Mouse (Mus musculus): ENCODE data around the gene Cnot1. TPM values are rescaled to one million over a fixed set of nuclear protein-coding genes. Genes with fewer than 3 reads are reported as not detected.

The Cnot1 gene
- polyA plus RNA-seq, 1 experiment from 2014 or later: 91.4 TPM

DNA sequence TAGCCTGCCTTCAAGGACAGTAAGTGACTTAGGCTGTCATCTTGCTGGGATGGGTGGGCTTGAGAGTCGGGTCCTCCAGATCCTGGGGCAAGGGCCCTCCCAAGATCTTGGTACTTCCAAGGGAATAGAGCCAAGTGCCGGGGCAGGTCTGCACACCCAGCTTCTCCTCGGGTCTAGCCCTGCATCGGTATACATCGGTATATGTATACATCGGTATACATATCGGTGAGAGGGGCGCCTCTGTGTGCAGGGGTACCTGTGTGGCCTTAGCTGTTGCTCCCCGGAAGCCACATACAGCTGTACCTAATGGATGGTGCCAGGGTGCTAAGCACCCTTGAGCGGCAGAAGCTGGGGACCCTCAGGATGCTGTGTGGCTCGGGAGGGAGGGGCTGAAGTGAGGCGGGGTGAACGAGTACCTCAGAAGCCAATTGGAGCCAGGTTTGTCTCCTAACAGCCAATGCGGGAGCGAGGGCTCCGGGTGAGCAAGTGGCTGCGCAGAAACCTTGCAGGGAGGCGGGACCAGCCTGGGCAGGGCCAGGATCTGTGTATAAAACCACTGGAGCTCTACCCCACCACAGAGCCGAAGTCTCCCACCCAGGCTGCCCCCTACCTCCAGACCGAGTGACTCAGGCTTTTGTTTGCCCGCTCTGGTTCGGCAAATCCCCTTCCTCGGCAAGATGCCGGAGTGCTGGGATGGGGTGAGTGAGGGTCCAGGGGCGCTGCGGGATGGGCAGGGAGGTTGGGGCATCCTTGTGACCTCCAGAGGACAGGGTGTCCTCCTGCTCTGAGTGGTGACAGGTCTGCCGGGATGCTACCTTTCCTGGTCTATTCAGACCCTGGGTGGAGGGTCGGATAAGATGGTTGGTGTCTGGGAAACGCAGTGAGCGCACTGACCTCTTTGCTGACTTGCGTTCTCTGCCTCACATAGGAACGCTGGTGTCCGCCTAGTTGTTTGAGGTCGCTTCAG is 104.5 kb downstream of the Cnot1 start:
- peak overlapping the region; percentile 64 for H3K4me3 ChIP-seq
- H3K36me3 ChIP-seq: no peaks in the 10 kb centered on the region; the same call in 1 of the 2 replicates
- H3K27ac ChIP-seq: no peak overlapping the region
- 0 out of 2 replicates have a peak, but pooled peaks cover 5% of the 10 kb centered on the region for H3K27me3 ChIP-seq
- peak; percentile 89 for ATAC-seq (ENCODE audit: insufficient number of reproducible peaks, insufficient read depth, low FRiP score, low TSS enrichment)
- peaks cover 17% of the 10 kb centered on the region; the same call in 1 of the 2 replicates for H3K4me1 ChIP-seq
- peak overlapping the region; percentile 65 for H3K9ac ChIP-seq
- H3K9me3 ChIP-seq: no peaks in the 10 kb centered on the region
- peak overlapping the region; percentile 97 for H3K4me2 ChIP-seq (replicated peaks)
- 3% methylated on average over 34 of the region's 34 CpGs for WGBS

DNA sequence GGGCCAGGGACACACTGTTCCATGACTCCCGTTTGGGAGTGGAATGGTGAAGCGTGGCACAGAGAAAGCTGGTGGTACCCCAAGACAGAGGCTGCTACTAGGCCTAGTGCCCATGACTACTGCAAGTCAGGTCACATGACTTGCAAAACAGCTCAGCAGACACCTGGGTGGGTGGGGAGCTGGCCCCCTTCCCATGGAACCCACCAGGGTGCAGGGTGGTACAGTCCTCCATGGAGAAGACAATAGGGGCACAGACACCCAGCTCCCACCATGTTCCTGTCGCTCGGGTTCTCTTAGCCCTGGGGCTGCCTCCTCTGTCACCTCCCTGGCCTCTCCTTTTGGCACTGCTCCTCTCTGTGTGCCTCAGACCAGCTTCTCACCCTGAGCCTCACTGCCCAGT is 105.5 kb downstream of the Cnot1 start:
- peak overlapping the region; percentile 97; the same call in 1 of the 2 replicates for H3K4me2 ChIP-seq (replicated peaks)
- no peak overlapping the region for H3K9ac ChIP-seq
- no peak overlapping the region for H3K27ac ChIP-seq
- WGBS: 70% methylated on average over 4 of the region's 4 CpGs
- 0 out of 2 replicates have a peak, but pooled peaks cover 5% of the 10 kb centered on the region for H3K27me3 ChIP-seq
- H3K36me3 ChIP-seq: no peaks in the 10 kb centered on the region
- H3K4me3 ChIP-seq: no peak overlapping the region
- H3K9me3 ChIP-seq: no peaks in the 10 kb centered on the region
- H3K4me1 ChIP-seq: peaks cover 17% of the 10 kb centered on the region; the same call in 1 of the 2 replicates
- ATAC-seq (ENCODE audit: insufficient number of reproducible peaks, insufficient read depth, low FRiP score, low TSS enrichment): no peak

GRCm38 (mm10) chr8:95700282-95700681 is 107.0 kb downstream of the Cnot1 start:
- Histone ChIP-seq H3K4me3 (no peak overlapping the region), H3K9me3 (no peaks in the 10 kb centered on the region), H3K4me1 (peaks cover 17% of the 10 kb centered on the region; the same call in 1 of the 2 replicates), H3K36me3 (no peaks in the 10 kb centered on the region), H3K9ac (no peak overlapping the region), H3K27me3 (peaks cover 13% of the 10 kb centered on the region), H3K4me2 (replicated peaks) (no peak overlapping the region), H3K27ac (no peak overlapping the region)
- 70% methylated on average over 9 of the region's 9 CpGs for WGBS
- no peak for ATAC-seq (ENCODE audit: insufficient number of reproducible peaks, insufficient read depth, low FRiP score, low TSS enrichment)

DNA sequence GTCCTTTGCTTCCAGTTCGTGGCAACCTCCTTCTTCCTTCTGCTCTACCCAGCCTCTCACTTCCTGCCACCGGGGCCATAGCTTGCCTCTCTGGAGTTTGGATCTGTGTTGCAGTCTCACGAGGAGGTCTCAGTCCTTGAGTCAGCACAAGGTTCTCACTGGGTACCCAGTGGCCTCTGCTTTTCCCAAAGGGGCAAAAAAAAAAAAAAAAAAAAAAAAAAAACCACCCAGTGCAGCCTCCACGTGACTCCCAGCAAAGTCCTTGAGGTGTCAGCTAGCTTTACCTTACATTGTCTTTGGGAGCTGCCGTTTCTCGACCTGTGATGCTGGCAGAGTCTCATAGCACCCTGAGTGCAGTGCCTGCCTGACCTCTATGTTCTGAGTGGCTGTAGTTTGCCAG is 109.1 kb downstream of the Cnot1 start:
- no peak overlapping the region for H3K9ac ChIP-seq
- 34% methylated on average over 6 of the region's 6 CpGs for WGBS
- H3K27me3 ChIP-seq: peaks cover 29% of the 10 kb centered on the region
- no peak for ATAC-seq (ENCODE audit: insufficient number of reproducible peaks, insufficient read depth, low FRiP score, low TSS enrichment)
- no peak overlapping the region for H3K4me2 ChIP-seq (replicated peaks)
- H3K4me3 ChIP-seq: no peak overlapping the region
- H3K9me3 ChIP-seq: no peaks in the 10 kb centered on the region
- H3K27ac ChIP-seq: no peak overlapping the region
- peaks cover 4% of the 10 kb centered on the region; the same call in 1 of the 2 replicates for H3K4me1 ChIP-seq
- H3K36me3 ChIP-seq: no peaks in the 10 kb centered on the region

GRCm38 (mm10) chr8:95697128-95697527 is 110.1 kb downstream of the Cnot1 start:
- 1% methylated on average over 11 of the region's 11 CpGs for WGBS
- H3K27ac ChIP-seq: no peak overlapping the region
- no peak for ATAC-seq (ENCODE audit: insufficient number of reproducible peaks, insufficient read depth, low FRiP score, low TSS enrichment)
- H3K27me3 ChIP-seq: peaks cover 29% of the 10 kb centered on the region
- peaks cover under 1% of the 10 kb centered on the region; the same call in 1 of the 2 replicates for H3K4me1 ChIP-seq
- peak overlapping the region; percentile 31 for H3K4me2 ChIP-seq (replicated peaks)
- no peak overlapping the region for H3K4me3 ChIP-seq
- no peak overlapping the region for H3K9ac ChIP-seq
- H3K36me3 ChIP-seq: no peaks in the 10 kb centered on the region
- H3K9me3 ChIP-seq: no peaks in the 10 kb centered on the region

DNA sequence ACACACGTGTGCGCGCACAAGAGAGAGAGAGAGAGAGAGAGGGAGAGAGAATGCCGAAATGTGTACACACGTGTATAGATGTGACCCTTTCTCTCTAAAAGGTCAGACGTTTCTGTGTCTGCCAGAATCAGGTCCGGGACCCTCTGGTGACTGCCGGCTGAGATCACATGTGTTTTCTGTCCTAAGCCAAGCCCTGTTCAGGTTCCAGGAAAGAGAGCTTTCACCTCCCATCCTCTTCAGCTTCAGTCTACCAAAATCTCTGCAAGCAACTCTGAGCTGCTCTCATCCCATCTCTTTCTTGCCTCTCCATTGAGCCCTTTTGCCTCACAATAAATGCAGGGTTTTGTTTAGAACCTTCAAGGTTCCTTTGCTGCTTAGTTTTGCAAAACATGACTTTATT is 110.6 kb downstream of the Cnot1 start:
- H3K4me2 ChIP-seq (replicated peaks): peak overlapping the region; percentile 31
- no peak overlapping the region for H3K4me3 ChIP-seq
- no peak overlapping the region for H3K27ac ChIP-seq

DNA sequence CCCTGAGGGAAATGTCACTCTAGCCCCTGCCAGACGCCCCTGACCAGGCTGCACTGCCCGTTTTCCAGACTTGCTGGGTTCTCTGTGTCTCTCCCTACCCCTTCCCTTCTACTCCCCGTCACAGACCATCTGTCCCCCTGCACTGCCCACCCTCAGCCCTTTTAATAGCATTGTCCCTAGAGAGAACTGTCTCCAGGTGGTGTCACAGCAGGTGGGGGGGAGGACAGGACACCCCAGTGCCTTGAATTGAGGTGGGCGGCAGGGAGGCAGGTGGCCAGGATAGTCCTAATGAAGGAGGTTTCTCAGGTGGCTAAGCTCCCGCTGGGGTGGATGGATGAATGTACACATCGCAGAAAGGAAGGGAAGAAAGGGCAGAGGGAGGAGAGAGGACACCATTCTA is 112.6 kb downstream of the Cnot1 start:
- H3K36me3 ChIP-seq: no peaks in the 10 kb centered on the region
- no peak for ATAC-seq (ENCODE audit: insufficient number of reproducible peaks, insufficient read depth, low FRiP score, low TSS enrichment)
- no peak overlapping the region for H3K4me3 ChIP-seq
- no peaks in the 10 kb centered on the region for H3K9me3 ChIP-seq
- no peak overlapping the region for H3K9ac ChIP-seq
- no peak overlapping the region for H3K4me2 ChIP-seq (replicated peaks)
- H3K27me3 ChIP-seq: peaks cover 31% of the 10 kb centered on the region
- H3K27ac ChIP-seq: no peak overlapping the region
- WGBS: 14% methylated on average over 6 of the region's 6 CpGs
- no peaks in the 10 kb centered on the region for H3K4me1 ChIP-seq

More for the DNA sequence above, 110.6 kb downstream of the Cnot1 start:
- Histone ChIP-seq H3K4me1 (no peaks in the 10 kb centered on the region), H3K27me3 (peaks cover 29% of the 10 kb centered on the region), H3K9ac (no peak overlapping the region), H3K9me3 (no peaks in the 10 kb centered on the region), H3K36me3 (no peaks in the 10 kb centered on the region)
- ATAC-seq (ENCODE audit: insufficient number of reproducible peaks, insufficient read depth, low FRiP score, low TSS enrichment): no peak
- 58% methylated on average over 8 of the region's 8 CpGs for WGBS

GRCm38 (mm10) chr8:95690929-95691541 is 116.2 kb downstream of the Cnot1 start:
- H3K27me3 ChIP-seq: peaks cover 26% of the 10 kb centered on the region
- no peak overlapping the region for H3K4me3 ChIP-seq
- no peak overlapping the region for H3K27ac ChIP-seq
- H3K36me3 ChIP-seq: no peaks in the 10 kb centered on the region
- no peaks in the 10 kb centered on the region for H3K4me1 ChIP-seq
- 80% methylated on average over 13 of the region's 13 CpGs for whole genome bisulfite sequencing
- no peak overlapping the region for H3K9ac ChIP-seq
- no peak overlapping the region for H3K4me2 ChIP-seq (replicated peaks)
- no peaks in the 10 kb centered on the region for H3K9me3 ChIP-seq
- no peak for ATAC-seq (ENCODE audit: insufficient number of reproducible peaks, insufficient read depth, low FRiP score, low TSS enrichment)

GRCm38 (mm10) chr8:95688073-95688672 is 119.1 kb downstream of the Cnot1 start:
- H3K27me3 ChIP-seq: 0 out of 2 replicates have a peak, but pooled peaks cover 3% of the 10 kb centered on the region
- WGBS: 80% methylated on average over 10 of the region's 10 CpGs
- no peaks in the 10 kb centered on the region for H3K9me3 ChIP-seq
- no peaks in the 10 kb centered on the region for H3K4me1 ChIP-seq
- no peak overlapping the region for H3K9ac ChIP-seq
- H3K36me3 ChIP-seq: no peaks in the 10 kb centered on the region
- no peak overlapping the region for H3K4me2 ChIP-seq (replicated peaks)
- no peak overlapping the region for H3K4me3 ChIP-seq
- no peak for ATAC-seq (ENCODE audit: insufficient number of reproducible peaks, insufficient read depth, low FRiP score, low TSS enrichment)
- no peak overlapping the region for H3K27ac ChIP-seq

DNA sequence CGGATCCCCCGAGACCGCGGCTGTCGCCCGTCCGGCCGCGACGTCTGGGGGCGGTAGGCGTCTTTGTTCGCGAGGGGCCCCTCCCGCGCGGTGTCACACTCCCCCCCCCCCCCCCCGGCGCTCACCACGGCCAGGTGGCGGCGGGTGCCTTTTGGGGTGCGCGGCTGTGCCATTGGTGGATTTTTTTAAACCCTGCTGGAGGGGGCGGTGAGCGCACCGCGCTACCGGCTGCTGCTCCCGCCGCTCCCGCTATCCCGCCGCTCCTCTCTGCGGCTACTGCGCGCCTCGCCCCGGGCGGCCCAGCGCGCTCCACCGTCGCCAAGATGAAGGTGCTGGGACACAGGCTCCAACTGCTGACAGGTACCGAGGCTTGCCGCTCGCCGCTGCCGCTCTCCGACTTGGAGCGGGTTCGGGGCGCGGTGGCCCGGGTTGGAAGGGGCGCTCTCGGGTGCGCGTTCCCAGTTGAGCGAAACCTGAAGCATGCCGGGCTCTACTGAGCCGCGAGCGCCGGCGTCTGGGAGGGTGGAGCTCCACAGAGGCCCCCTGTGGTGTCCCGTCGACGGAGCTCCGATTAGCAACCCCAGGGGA is 129.1 kb downstream of the Cnot1 start:
- Histone ChIP-seq H3K27ac (no peak overlapping the region), H3K4me2 (replicated peaks) (peak overlapping the region; percentile 99), H3K36me3 (no peaks in the 10 kb centered on the region), H3K9me3 (no peaks in the 10 kb centered on the region), H3K4me3 (peak overlapping the region; percentile 60), H3K4me1 (0 out of 2 replicates have a peak, but pooled peaks cover 5% of the 10 kb centered on the region), H3K27me3 (peaks cover 83% of the 10 kb centered on the region), H3K9ac (peak overlapping the region; percentile 56)
- no peak for ATAC-seq (ENCODE audit: insufficient number of reproducible peaks, insufficient read depth, low FRiP score, low TSS enrichment)
- whole genome bisulfite sequencing: under 1% methylated on average over 68 of the region's 70 CpGs

DNA sequence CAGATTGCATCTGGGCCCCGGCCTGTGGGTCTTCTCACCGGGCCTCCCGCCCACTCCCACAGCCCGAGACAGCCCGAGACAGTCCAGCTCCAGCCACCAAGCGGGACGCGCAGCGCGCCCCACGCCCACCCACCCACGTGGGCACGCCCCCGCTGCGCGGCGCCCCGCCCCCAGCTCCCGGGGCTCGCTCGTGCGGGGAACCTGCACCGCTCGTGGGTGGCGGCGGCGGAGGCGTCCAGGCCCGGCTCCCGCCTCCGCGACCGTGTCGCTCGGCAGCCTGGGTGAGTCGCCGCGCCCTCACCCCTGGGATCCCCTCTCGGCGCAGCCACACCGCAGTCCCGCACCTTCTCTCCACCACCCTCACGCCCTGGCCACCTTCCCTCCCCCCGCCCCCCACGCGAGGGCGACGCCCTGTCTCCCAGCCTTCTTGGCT is 129.7 kb downstream of the Cnot1 start:
- H3K4me1 ChIP-seq: 0 out of 2 replicates have a peak, but pooled peaks cover 5% of the 10 kb centered on the region
- 0 out of 2 replicates have a peak, but pooled peaks have one; percentile 10 for ATAC-seq (ENCODE audit: insufficient number of reproducible peaks, insufficient read depth, low FRiP score, low TSS enrichment)
- peak overlapping the region; percentile 99 for H3K4me2 ChIP-seq (replicated peaks)
- peak overlapping the region; percentile 60 for H3K4me3 ChIP-seq
- peaks cover 83% of the 10 kb centered on the region for H3K27me3 ChIP-seq
- no peak overlapping the region for H3K27ac ChIP-seq
- 2% methylated on average over 14 of the region's 48 CpGs for WGBS
- H3K9ac ChIP-seq: peak overlapping the region; percentile 56
- H3K9me3 ChIP-seq: no peaks in the 10 kb centered on the region
- H3K36me3 ChIP-seq: no peaks in the 10 kb centered on the region

All from embryonic facial prominence, embryonic 12.5 days (tissue).